Mouse (Mus musculus): ENCODE data around the gene Hsd3b1. TPM values are rescaled to one million over a fixed set of nuclear protein-coding genes. Genes with fewer than 3 reads are reported as not detected.

The Hsd3b1 gene
- polyA plus RNA-seq (2015; fragmentation: Nextera tagmentation; extraction: Ambion mirVana) = not detected in 2 replicates

GRCm38 (mm10) chr3:98859576-98859975 is at the start of gene Hsd3b1:
TSS of gene Hsd3b1 (minus strand) at chr3:98859794.

GRCm38 (mm10) chr3:98893057-98893772 is 33.6 kb upstream of the Hsd3b1 start, which contains the start of gene Hao2:
TSS of gene Hao2 (minus strand) at chr3:98893239.

GRCm38 (mm10) chr3:98814101-98814670 is 45.4 kb downstream of the Hsd3b1 start, which contains the start of gene Hsd3b6:
TSS of gene Hsd3b6 (minus strand) at chr3:98814443.

Other genes with a start within 250 kb of the Hsd3b1 start
- gene Hsd3b5, start 229.5 kb downstream of the Hsd3b1 start, polyA plus RNA-seq (2015; fragmentation: Nextera tagmentation; extraction: Ambion mirVana) = not detected in 2 replicates
- gene Hsd3b2, start 135.3 kb downstream of the Hsd3b1 start, polyA plus RNA-seq (2015; fragmentation: Nextera tagmentation; extraction: Ambion mirVana) = 0.04 TPM in 1 of 2 replicates, not detected in the other
- gene Hsd3b3, start 96.7 kb downstream of the Hsd3b1 start, polyA plus RNA-seq (2015; fragmentation: Nextera tagmentation; extraction: Ambion mirVana) = not detected in 2 replicates
- not detected in 2 replicates for gene Hsd3b6, start 45.4 kb downstream of the Hsd3b1 start, polyA plus RNA-seq (2015; fragmentation: Nextera tagmentation; extraction: Ambion mirVana)
- 0.13 TPM in 1 of 2 replicates, not detected in the other for gene Hao2, start 33.4 kb upstream of the Hsd3b1 start, polyA plus RNA-seq (2015; fragmentation: Nextera tagmentation; extraction: Ambion mirVana)

Measured in urinary bladder, postnatal 0 days (tissue).